Mouse (Mus musculus): ENCODE data around the gene Setx. TPM values are rescaled to one million over a fixed set of nuclear protein-coding genes. Genes with fewer than 3 reads are reported as not detected.

The Setx gene
- polyA plus RNA-seq, 1 experiment from 2014 or later, result 2.3 TPM

- WGBS (ENCODE audit: insufficient replicate concordance), result under 1% methylated on average over 72 of the region's 81 CpGs
Measured at GRCm38 (mm10) chr2:29124936-29125701, 1.1 kb downstream of the Setx start.

GRCm38 (mm10) chr2:29130118-29130899 is 6.3 kb downstream of the Setx start:
- no peak overlapping the region for H3K4me3 ChIP-seq (ENCODE audit: low read depth, low read length)
- no peaks in the 10 kb centered on the region for H3K27me3 ChIP-seq (ENCODE audit: control insufficient read depth, insufficient read depth, low read depth, low read length)
- no peak overlapping the region for H3K27ac ChIP-seq (ENCODE audit: low read length)
- no peaks in the 10 kb centered on the region for H3K9me3 ChIP-seq (replicated peaks; ENCODE audit: control insufficient read depth, low read length)
- H3K4me1 ChIP-seq (ENCODE audit: control insufficient read depth, low read depth, low read length), result peaks cover 6% of the 10 kb centered on the region
- no peak overlapping the region for H3K4me2 ChIP-seq (ENCODE audit: low read depth, low read length)
- WGBS (ENCODE audit: insufficient replicate concordance), result 71% methylated on average over 7 of the region's 7 CpGs
- ATAC-seq (ENCODE audit: low read depth), result no peak
- H3K9ac ChIP-seq (ENCODE audit: low read depth, low read length), result no peak overlapping the region
- H3K36me3 ChIP-seq (ENCODE audit: control insufficient read depth, insufficient read depth), result peaks cover 4% of the 10 kb centered on the region

More at GRCm38 (mm10) chr2:29124936-29125701, 1.1 kb downstream of the Setx start:
- no peaks in the 10 kb centered on the region for H3K36me3 ChIP-seq (ENCODE audit: control insufficient read depth, insufficient read depth)
- no peaks in the 10 kb centered on the region for H3K9me3 ChIP-seq (replicated peaks; ENCODE audit: control insufficient read depth, low read length)
- peak overlapping the region; percentile 86 for H3K4me3 ChIP-seq (ENCODE audit: low read depth, low read length)
- peaks cover 9% of the 10 kb centered on the region for H3K4me1 ChIP-seq (ENCODE audit: control insufficient read depth, low read depth, low read length)
- peak overlapping the region; percentile 94 for H3K27ac ChIP-seq (ENCODE audit: low read length)
- ATAC-seq (ENCODE audit: low read depth), result peak; percentile 99
- H3K9ac ChIP-seq (ENCODE audit: low read depth, low read length), result peak overlapping the region; percentile 92
- H3K4me2 ChIP-seq (ENCODE audit: low read depth, low read length), result peak overlapping the region; percentile 83
- H3K27me3 ChIP-seq (ENCODE audit: control insufficient read depth, insufficient read depth, low read depth, low read length), result no peaks in the 10 kb centered on the region

GRCm38 (mm10) chr2:29135161-29135560 is 11.2 kb downstream of the Setx start:
- ATAC-seq (ENCODE audit: low read depth), result no peak
- Histone ChIP-seq H3K4me2 (ENCODE audit: low read depth, low read length) (no peak overlapping the region), H3K4me3 (ENCODE audit: low read depth, low read length) (no peak overlapping the region), H3K27ac (ENCODE audit: low read length) (no peak overlapping the region), H3K4me1 (ENCODE audit: control insufficient read depth, low read depth, low read length) (no peaks in the 10 kb centered on the region), H3K9ac (ENCODE audit: low read depth, low read length) (no peak overlapping the region), H3K36me3 (ENCODE audit: control insufficient read depth, insufficient read depth) (peaks cover 4% of the 10 kb centered on the region), H3K27me3 (ENCODE audit: control insufficient read depth, insufficient read depth, low read depth, low read length) (no peaks in the 10 kb centered on the region), H3K9me3 (replicated peaks; ENCODE audit: control insufficient read depth, low read length) (no peaks in the 10 kb centered on the region)

- Histone ChIP-seq H3K4me3 (ENCODE audit: low read depth, low read length) (no peak overlapping the region), H3K27me3 (ENCODE audit: control insufficient read depth, insufficient read depth, low read depth, low read length) (no peaks in the 10 kb centered on the region), H3K9me3 (replicated peaks; ENCODE audit: control insufficient read depth, low read length) (no peaks in the 10 kb centered on the region), H3K4me1 (ENCODE audit: control insufficient read depth, low read depth, low read length) (no peaks in the 10 kb centered on the region), H3K4me2 (ENCODE audit: low read depth, low read length) (no peak overlapping the region), H3K9ac (ENCODE audit: low read depth, low read length) (no peak overlapping the region), H3K36me3 (ENCODE audit: control insufficient read depth, insufficient read depth) (peaks cover 7% of the 10 kb centered on the region), H3K27ac (ENCODE audit: low read length) (no peak overlapping the region)
- ATAC-seq (ENCODE audit: low read depth), result no peak
- 69% methylated on average over 2 of the region's 2 CpGs for WGBS (ENCODE audit: insufficient replicate concordance)
Measured at GRCm38 (mm10) chr2:29151941-29152340, 28.0 kb downstream of the Setx start.

GRCm38 (mm10) chr2:29168067-29168466 is 44.1 kb downstream of the Setx start:
- WGBS (ENCODE audit: insufficient replicate concordance), result 79% methylated on average over 5 of the region's 5 CpGs
- H3K4me1 ChIP-seq (ENCODE audit: control insufficient read depth, low read depth, low read length), result no peaks in the 10 kb centered on the region
- no peak overlapping the region for H3K4me2 ChIP-seq (ENCODE audit: low read depth, low read length)
- ATAC-seq (ENCODE audit: low read depth), result no peak
- peaks cover 9% of the 10 kb centered on the region for H3K36me3 ChIP-seq (ENCODE audit: control insufficient read depth, insufficient read depth)
- H3K9ac ChIP-seq (ENCODE audit: low read depth, low read length), result no peak overlapping the region
- H3K27me3 ChIP-seq (ENCODE audit: control insufficient read depth, insufficient read depth, low read depth, low read length), result no peaks in the 10 kb centered on the region
- no peaks in the 10 kb centered on the region for H3K9me3 ChIP-seq (replicated peaks; ENCODE audit: control insufficient read depth, low read length)
- H3K4me3 ChIP-seq (ENCODE audit: low read depth, low read length), result no peak overlapping the region
- no peak overlapping the region for H3K27ac ChIP-seq (ENCODE audit: low read length)

- no peak overlapping the region for H3K4me2 ChIP-seq (ENCODE audit: low read depth, low read length)
- no peak for ATAC-seq (ENCODE audit: low read depth)
- no peaks in the 10 kb centered on the region for H3K9me3 ChIP-seq (replicated peaks; ENCODE audit: control insufficient read depth, low read length)
- WGBS (ENCODE audit: insufficient replicate concordance), result 59% methylated on average over 3 of the region's 3 CpGs
- no peaks in the 10 kb centered on the region for H3K27me3 ChIP-seq (ENCODE audit: control insufficient read depth, insufficient read depth, low read depth, low read length)
- H3K36me3 ChIP-seq (ENCODE audit: control insufficient read depth, insufficient read depth), result peaks cover 11% of the 10 kb centered on the region
- no peaks in the 10 kb centered on the region for H3K4me1 ChIP-seq (ENCODE audit: control insufficient read depth, low read depth, low read length)
- H3K27ac ChIP-seq (ENCODE audit: low read length), result no peak overlapping the region
- H3K4me3 ChIP-seq (ENCODE audit: low read depth, low read length), result no peak overlapping the region
- H3K9ac ChIP-seq (ENCODE audit: low read depth, low read length), result no peak overlapping the region
Measured at GRCm38 (mm10) chr2:29174887-29175286, 50.9 kb downstream of the Setx start.

GRCm38 (mm10) chr2:29179810-29180209 is 55.8 kb downstream of the Setx start:
- peaks cover 8% of the 10 kb centered on the region for H3K36me3 ChIP-seq (ENCODE audit: control insufficient read depth, insufficient read depth)
- no peaks in the 10 kb centered on the region for H3K27me3 ChIP-seq (ENCODE audit: control insufficient read depth, insufficient read depth, low read depth, low read length)
- no peak for ATAC-seq (ENCODE audit: low read depth)
- H3K9me3 ChIP-seq (replicated peaks; ENCODE audit: control insufficient read depth, low read length), result no peaks in the 10 kb centered on the region
- H3K27ac ChIP-seq (ENCODE audit: low read length), result no peak overlapping the region
- H3K9ac ChIP-seq (ENCODE audit: low read depth, low read length), result no peak overlapping the region
- no peak overlapping the region for H3K4me3 ChIP-seq (ENCODE audit: low read depth, low read length)
- H3K4me1 ChIP-seq (ENCODE audit: control insufficient read depth, low read depth, low read length), result no peaks in the 10 kb centered on the region
- H3K4me2 ChIP-seq (ENCODE audit: low read depth, low read length), result no peak overlapping the region
- 57% methylated on average over 4 of the region's 4 CpGs for WGBS (ENCODE audit: insufficient replicate concordance)

- no peak overlapping the region for H3K4me3 ChIP-seq (ENCODE audit: low read depth, low read length)
- 65% methylated on average over 2 of the region's 2 CpGs for WGBS (ENCODE audit: insufficient replicate concordance)
- H3K27ac ChIP-seq (ENCODE audit: low read length), result no peak overlapping the region
- peaks cover 8% of the 10 kb centered on the region; the same call in 1 of the 2 replicates for H3K36me3 ChIP-seq (ENCODE audit: control insufficient read depth, insufficient read depth)
- H3K9ac ChIP-seq (ENCODE audit: low read depth, low read length), result no peak overlapping the region
- H3K4me2 ChIP-seq (ENCODE audit: low read depth, low read length), result no peak overlapping the region
- H3K27me3 ChIP-seq (ENCODE audit: control insufficient read depth, insufficient read depth, low read depth, low read length), result no peaks in the 10 kb centered on the region
- no peak for ATAC-seq (ENCODE audit: low read depth)
- no peaks in the 10 kb centered on the region for H3K9me3 ChIP-seq (replicated peaks; ENCODE audit: control insufficient read depth, low read length)
- H3K4me1 ChIP-seq (ENCODE audit: control insufficient read depth, low read depth, low read length), result no peaks in the 10 kb centered on the region
Measured at GRCm38 (mm10) chr2:29181111-29181510, 57.1 kb downstream of the Setx start.
